Mouse (Mus musculus): Measurements from ENCODE around the gene Kalrn. TPM values are rescaled to one million over a fixed set of nuclear protein-coding genes. Genes with fewer than 3 reads are reported as not detected.

The Kalrn gene
- polyA plus RNA-seq, 1 experiment from 2014 or later, result 44.6 TPM

- Histone ChIP-seq H3K27me3 (ENCODE audit: control insufficient read depth, insufficient read depth, low read length) (no peaks in the 10 kb centered on the region), H3K27ac (replicated peaks; ENCODE audit: low read depth, low read length) (no peak overlapping the region), H3K36me3 (ENCODE audit: control insufficient read depth, insufficient read depth, low read length) (peaks cover 34% of the 10 kb centered on the region), H3K4me3 (replicated peaks; ENCODE audit: low read depth, low read length) (no peak overlapping the region), H3K9ac (replicated peaks; ENCODE audit: low read length) (no peak overlapping the region), H3K9me3 (ENCODE audit: control insufficient read depth, low read length) (no peaks in the 10 kb centered on the region), H3K4me2 (ENCODE audit: low read length) (no peak overlapping the region), H3K4me1 (ENCODE audit: control insufficient read depth, insufficient read depth, low read length) (no peaks in the 10 kb centered on the region)
- ATAC-seq (ENCODE audit: low FRiP score, low TSS enrichment), result no peak
- DNase-seq, result no peak
- 88% methylated on average over 13 of the region's 13 CpGs for WGBS
These were observed 526.9 kb downstream of the Kalrn start for GRCm38 (mm10) chr16:34046268-34047005.

- no peak for DNase-seq
- 90% methylated on average over 8 of the region's 8 CpGs for WGBS
- Histone ChIP-seq H3K36me3 (ENCODE audit: control insufficient read depth, insufficient read depth, low read length) (peaks cover 42% of the 10 kb centered on the region), H3K9ac (replicated peaks; ENCODE audit: low read length) (no peak overlapping the region), H3K4me1 (ENCODE audit: control insufficient read depth, insufficient read depth, low read length) (no peaks in the 10 kb centered on the region), H3K9me3 (ENCODE audit: control insufficient read depth, low read length) (no peaks in the 10 kb centered on the region), H3K4me3 (replicated peaks; ENCODE audit: low read depth, low read length) (no peak overlapping the region), H3K27me3 (ENCODE audit: control insufficient read depth, insufficient read depth, low read length) (no peaks in the 10 kb centered on the region), H3K4me2 (ENCODE audit: low read length) (no peak overlapping the region), H3K27ac (replicated peaks; ENCODE audit: low read depth, low read length) (no peak overlapping the region)
- ATAC-seq (ENCODE audit: low FRiP score, low TSS enrichment), result no peak
These were observed 528.8 kb downstream of the Kalrn start for GRCm38 (mm10) chr16:34044539-34044938.

GRCm38 (mm10) chr16:34043048-34043795, 530.1 kb downstream of the Kalrn start:
- Histone ChIP-seq H3K9ac (replicated peaks; ENCODE audit: low read length) (no peak overlapping the region), H3K4me2 (ENCODE audit: low read length) (no peak overlapping the region), H3K4me1 (ENCODE audit: control insufficient read depth, insufficient read depth, low read length) (no peaks in the 10 kb centered on the region), H3K9me3 (ENCODE audit: control insufficient read depth, low read length) (no peaks in the 10 kb centered on the region), H3K36me3 (ENCODE audit: control insufficient read depth, insufficient read depth, low read length) (peaks cover 46% of the 10 kb centered on the region), H3K4me3 (replicated peaks; ENCODE audit: low read depth, low read length) (no peak overlapping the region), H3K27ac (replicated peaks; ENCODE audit: low read depth, low read length) (no peak overlapping the region), H3K27me3 (ENCODE audit: control insufficient read depth, insufficient read depth, low read length) (no peaks in the 10 kb centered on the region)
- 90% methylated on average over 6 of the region's 6 CpGs for WGBS
- DNase-seq (no peak), ATAC-seq (ENCODE audit: low FRiP score, low TSS enrichment) (no peak)

- ATAC-seq (ENCODE audit: low FRiP score, low TSS enrichment) (no peak), DNase-seq (no peak)
- H3K9me3 ChIP-seq (ENCODE audit: control insufficient read depth, low read length), result no peaks in the 10 kb centered on the region
- 99% methylated on average over 4 of the region's 4 CpGs for WGBS
- H3K9ac ChIP-seq (replicated peaks; ENCODE audit: low read length), result no peak overlapping the region
- no peak overlapping the region for H3K27ac ChIP-seq (replicated peaks; ENCODE audit: low read depth, low read length)
- H3K4me2 ChIP-seq (ENCODE audit: low read length), result no peak overlapping the region
- H3K36me3 ChIP-seq (ENCODE audit: control insufficient read depth, insufficient read depth, low read length), result peaks cover 50% of the 10 kb centered on the region
- H3K4me1 ChIP-seq (ENCODE audit: control insufficient read depth, insufficient read depth, low read length), result no peaks in the 10 kb centered on the region
- H3K4me3 ChIP-seq (replicated peaks; ENCODE audit: low read depth, low read length), result no peak overlapping the region
- no peaks in the 10 kb centered on the region for H3K27me3 ChIP-seq (ENCODE audit: control insufficient read depth, insufficient read depth, low read length)
These were observed 530.7 kb downstream of the Kalrn start for GRCm38 (mm10) chr16:34042586-34042985.

- Histone ChIP-seq H3K27me3 (ENCODE audit: control insufficient read depth, insufficient read depth, low read length) (no peaks in the 10 kb centered on the region), H3K4me2 (ENCODE audit: low read length) (no peak overlapping the region), H3K4me3 (replicated peaks; ENCODE audit: low read depth, low read length) (no peak overlapping the region), H3K9ac (replicated peaks; ENCODE audit: low read length) (no peak overlapping the region), H3K9me3 (ENCODE audit: control insufficient read depth, low read length) (no peaks in the 10 kb centered on the region), H3K4me1 (ENCODE audit: control insufficient read depth, insufficient read depth, low read length) (no peaks in the 10 kb centered on the region), H3K27ac (replicated peaks; ENCODE audit: low read depth, low read length) (no peak overlapping the region), H3K36me3 (ENCODE audit: control insufficient read depth, insufficient read depth, low read length) (peaks cover 60% of the 10 kb centered on the region)
- DNase-seq (no peak), ATAC-seq (ENCODE audit: low FRiP score, low TSS enrichment) (no peak)
- WGBS, result 78% methylated on average over 6 of the region's 6 CpGs
These were observed 533.1 kb downstream of the Kalrn start for GRCm38 (mm10) chr16:34040276-34040675.

- ATAC-seq (ENCODE audit: low FRiP score, low TSS enrichment), result no peak
- WGBS, result 89% methylated on average over 4 of the region's 4 CpGs
These were observed 533.6 kb downstream of the Kalrn start for GRCm38 (mm10) chr16:34039736-34040135.

GRCm38 (mm10) chr16:34036327-34037047, 536.8 kb downstream of the Kalrn start:
- no peak for ATAC-seq (ENCODE audit: low FRiP score, low TSS enrichment)
- WGBS, result 92% methylated on average over 10 of the region's 10 CpGs

More at GRCm38 (mm10) chr16:34039736-34040135, 533.6 kb downstream of the Kalrn start:
- H3K4me1 ChIP-seq (ENCODE audit: control insufficient read depth, insufficient read depth, low read length), result no peaks in the 10 kb centered on the region
- H3K9me3 ChIP-seq (ENCODE audit: control insufficient read depth, low read length), result no peaks in the 10 kb centered on the region
- no peak for DNase-seq
- H3K36me3 ChIP-seq (ENCODE audit: control insufficient read depth, insufficient read depth, low read length), result peaks cover 63% of the 10 kb centered on the region
- H3K27ac ChIP-seq (replicated peaks; ENCODE audit: low read depth, low read length), result no peak overlapping the region
- H3K9ac ChIP-seq (replicated peaks; ENCODE audit: low read length), result no peak overlapping the region
- no peak overlapping the region for H3K4me2 ChIP-seq (ENCODE audit: low read length)
- no peaks in the 10 kb centered on the region for H3K27me3 ChIP-seq (ENCODE audit: control insufficient read depth, insufficient read depth, low read length)
- no peak overlapping the region for H3K4me3 ChIP-seq (replicated peaks; ENCODE audit: low read depth, low read length)

GRCm38 (mm10) chr16:34035780-34036179, 537.6 kb downstream of the Kalrn start:
- no peaks in the 10 kb centered on the region for H3K9me3 ChIP-seq (ENCODE audit: control insufficient read depth, low read length)
- DNase-seq (no peak), ATAC-seq (ENCODE audit: low FRiP score, low TSS enrichment) (no peak)
- no peaks in the 10 kb centered on the region for H3K27me3 ChIP-seq (ENCODE audit: control insufficient read depth, insufficient read depth, low read length)
- no peaks in the 10 kb centered on the region for H3K4me1 ChIP-seq (ENCODE audit: control insufficient read depth, insufficient read depth, low read length)
- WGBS, result 90% methylated on average over 2 of the region's 2 CpGs
- H3K4me3 ChIP-seq (replicated peaks; ENCODE audit: low read depth, low read length), result no peak overlapping the region
- H3K9ac ChIP-seq (replicated peaks; ENCODE audit: low read length), result no peak overlapping the region
- no peak overlapping the region for H3K4me2 ChIP-seq (ENCODE audit: low read length)
- H3K36me3 ChIP-seq (ENCODE audit: control insufficient read depth, insufficient read depth, low read length), result peaks cover 88% of the 10 kb centered on the region
- H3K27ac ChIP-seq (replicated peaks; ENCODE audit: low read depth, low read length), result no peak overlapping the region

More at GRCm38 (mm10) chr16:34036327-34037047, 536.8 kb downstream of the Kalrn start:
- H3K36me3 ChIP-seq (ENCODE audit: control insufficient read depth, insufficient read depth, low read length), result peaks cover 82% of the 10 kb centered on the region
- no peaks in the 10 kb centered on the region for H3K9me3 ChIP-seq (ENCODE audit: control insufficient read depth, low read length)
- no peaks in the 10 kb centered on the region for H3K27me3 ChIP-seq (ENCODE audit: control insufficient read depth, insufficient read depth, low read length)
- no peaks in the 10 kb centered on the region for H3K4me1 ChIP-seq (ENCODE audit: control insufficient read depth, insufficient read depth, low read length)
- no peak overlapping the region for H3K4me2 ChIP-seq (ENCODE audit: low read length)
- no peak for DNase-seq
- H3K4me3 ChIP-seq (replicated peaks; ENCODE audit: low read depth, low read length), result no peak overlapping the region
- H3K9ac ChIP-seq (replicated peaks; ENCODE audit: low read length), result no peak overlapping the region
- no peak overlapping the region for H3K27ac ChIP-seq (replicated peaks; ENCODE audit: low read depth, low read length)
